Mouse (Mus musculus) intestine, embryonic 16.5 days (tissue): ENCODE measurements around the gene Plaur. TPM values are rescaled to one million over a fixed set of nuclear protein-coding genes. Genes with fewer than 3 reads are reported as not detected.

Source experiments
- ATAC-seq: fragments of 200-750 bp; cut with Nextera tagmentation; 2 replicates; pipeline ENCODE4 v1.8.0; 2017; ENCODE audit warnings: moderate TSS enrichment, moderate library complexity
- H3K27ac ChIP-seq: fragments of 300-500 bp; sonication (generic); 2 replicates; pipeline ENCODE4 v1.5.1; 2014; ENCODE audit warnings: mild to moderate bottlenecking, low read length
- H3K27me3 ChIP-seq: fragments of 300-500 bp; sonication (generic); replicated peaks from 2 replicates; pipeline ENCODE4 v1.6.1; 2014; ENCODE audit warnings: low read length, control low read depth, mixed read lengths; ENCODE audit not compliant: control insufficient read depth, insufficient read depth
- H3K36me3 ChIP-seq: fragments of 300-500 bp; sonication (generic); 2 replicates; pipeline ENCODE4 v1.6.1; 2014; ENCODE audit warnings: low read length, control low read depth; ENCODE audit not compliant: control insufficient read depth, insufficient read depth
- H3K4me1 ChIP-seq: fragments of 300-500 bp; sonication (generic); 2 replicates; pipeline ENCODE4 v1.6.1; 2014; ENCODE audit warnings: low read length, control low read depth, mixed read lengths; ENCODE audit not compliant: control insufficient read depth, insufficient read depth
- H3K4me2 ChIP-seq: fragments of 300-500 bp; sonication (generic); 2 replicates; pipeline ENCODE4 v1.6.1; 2014; ENCODE audit warnings: low read depth, low read length, control low read depth
- H3K4me3 ChIP-seq: fragments of 300-500 bp; sonication (generic); 2 replicates; pipeline ENCODE4 v1.5.1; 2014; ENCODE audit warnings: mild to moderate bottlenecking, low read length
- H3K9ac ChIP-seq: fragments of 300-500 bp; sonication (generic); 2 replicates; pipeline ENCODE4 v1.6.1; 2014; ENCODE audit warnings: low read depth, low read length
- H3K9me3 ChIP-seq: fragments of 300-500 bp; sonication (generic); 2 replicates; pipeline ENCODE4 v1.6.1; 2016; ENCODE audit warnings: low read length, control low read depth; ENCODE audit not compliant: control insufficient read depth
- WGBS: fragments of 180-500 bp; shearing (Covaris S2); extraction: QIAGEN DNeasy Blood & Tissue Kit; methylation state at CpG from one replicate; pipeline ENCODE4 v1.1.7; 2014; 5-methylcytosine and 5-hydroxymethylcytosine counted together
- polyA plus RNA-seq: library from polyadenylated mRNA; unstranded; fragments of >200 nt; fragmentation: Nextera tagmentation; extraction: Ambion mirVana; gene quantifications from 2 replicates; pipeline ENCODE4 v1.2.1, GENCODE M21; 2015

Gene Plaur
- polyA plus RNA-seq, 1 experiment from 2014 or later = 9.7 TPM

GRCm38 (mm10) chr7:24523723-24524122 is 61.4 kb downstream of the Plaur start:
- 87% methylated on average over 6 of the region's 6 CpGs for WGBS
- Histone ChIP-seq H3K9ac (no peak overlapping the region), H3K4me1 (no peaks in the 10 kb centered on the region), H3K4me3 (no peak overlapping the region), H3K27ac (no peak overlapping the region), H3K27me3 (no peaks in the 10 kb centered on the region), H3K36me3 (no peaks in the 10 kb centered on the region), H3K4me2 (no peak overlapping the region), H3K9me3 (no peaks in the 10 kb centered on the region)
- no peak for ATAC-seq

- Histone ChIP-seq H3K4me1 (peaks cover 5% of the 10 kb centered on the region), H3K4me3 (no peak overlapping the region), H3K4me2 (no peak overlapping the region), H3K9me3 (no peaks in the 10 kb centered on the region), H3K27me3 (no peaks in the 10 kb centered on the region), H3K36me3 (no peaks in the 10 kb centered on the region), H3K9ac (no peak overlapping the region), H3K27ac (no peak overlapping the region)
- no peak for ATAC-seq
- WGBS = 82% methylated on average over 6 of the region's 6 CpGs
These were observed 62.7 kb downstream of the Plaur start for GRCm38 (mm10) chr7:24524978-24525377.

Other genes starting within 250 kb of the Plaur start
- gene Zfp109, start 224.9 kb upstream of the Plaur start, polyA plus RNA-seq = 3.7 TPM in 2 replicates
- gene Zfp108, start 207.7 kb upstream of the Plaur start, polyA plus RNA-seq = 2.4 and 2.9 TPM in 2 replicates
- gene Zfp93, start 192.1 kb upstream of the Plaur start, polyA plus RNA-seq = 5.4 and 6.8 TPM in 2 replicates
- 18.7 and 21.7 TPM in 2 replicates for gene Zfp61, start 161.3 kb upstream of the Plaur start, polyA plus RNA-seq
- gene Zfp94, start 145.8 kb upstream of the Plaur start, polyA plus RNA-seq = 6.0 and 7.3 TPM in 2 replicates
- not detected in 2 replicates for gene Tescl, start 128.5 kb upstream of the Plaur start, polyA plus RNA-seq
- 0.10 TPM in 1 of 2 replicates, not detected in the other for gene Lypd5, start 113.3 kb upstream of the Plaur start, polyA plus RNA-seq
- gene Kcnn4, start 92.2 kb upstream of the Plaur start, polyA plus RNA-seq = 2.5 and 4.3 TPM in 2 replicates
- gene Smg9, start 62.9 kb upstream of the Plaur start, polyA plus RNA-seq = 20.4 and 22.0 TPM in 2 replicates
- 0.07 TPM in 1 of 2 replicates, not detected in the other for gene Irgc1, start 10.2 kb upstream of the Plaur start, polyA plus RNA-seq
- gene Cadm4, start 19.5 kb downstream of the Plaur start, polyA plus RNA-seq = 1.2 and 1.5 TPM in 2 replicates
- gene Zfp428, start 44.5 kb downstream of the Plaur start, polyA plus RNA-seq = 26.3 and 26.6 TPM in 2 replicates
- 0.13 and 0.20 TPM in 2 replicates for gene AC161166.1, start 50.0 kb downstream of the Plaur start, polyA plus RNA-seq
- 3.3 and 4.1 TPM in 2 replicates for gene Irgq, start 68.2 kb downstream of the Plaur start, polyA plus RNA-seq
- gene Pinlyp, start 83.6 kb downstream of the Plaur start, polyA plus RNA-seq = 0.16 TPM in 1 of 2 replicates, not detected in the other
- 79.8 and 88.1 TPM in 2 replicates for gene Xrcc1, start 83.8 kb downstream of the Plaur start, polyA plus RNA-seq
- gene Ethe1, start 125.1 kb downstream of the Plaur start, polyA plus RNA-seq = 33.2 and 38.1 TPM in 2 replicates
- 3.1 TPM in 2 replicates for gene Zfp575, start 125.2 kb downstream of the Plaur start, polyA plus RNA-seq
- gene Phldb3, start 148.3 kb downstream of the Plaur start, polyA plus RNA-seq = 0.35 and 0.36 TPM in 2 replicates
- gene Lypd3, start 174.1 kb downstream of the Plaur start, polyA plus RNA-seq = 0.27 and 0.49 TPM in 2 replicates
- 0.12 TPM in 1 of 2 replicates, not detected in the other for gene Tex101, start 214.2 kb downstream of the Plaur start, polyA plus RNA-seq
- gene BC049730, start 246.8 kb downstream of the Plaur start, polyA plus RNA-seq = not detected in 2 replicates